Mouse (Mus musculus) lung, adult 2 months (tissue): Measurements from ENCODE around the gene Degs2.

Experiments used
- CTCF ChIP-seq: fragments of 200-500 bp; IDR thresholded peaks from 2 replicates; pipeline ENCODE4 v1.5.1; 2011; ENCODE audit warnings: mild to moderate bottlenecking, low read length, control low read depth; ENCODE audit not compliant: insufficient read depth
- POLR2A ChIP-seq: fragments of 200-500 bp; IDR thresholded peaks from 2 replicates; pipeline ENCODE4 v1.6.1; 2011; ENCODE audit warnings: low read depth, mild to moderate bottlenecking, control low read depth, low read length, borderline replicate concordance; ENCODE audit errors: extremely low read depth

DNA sequence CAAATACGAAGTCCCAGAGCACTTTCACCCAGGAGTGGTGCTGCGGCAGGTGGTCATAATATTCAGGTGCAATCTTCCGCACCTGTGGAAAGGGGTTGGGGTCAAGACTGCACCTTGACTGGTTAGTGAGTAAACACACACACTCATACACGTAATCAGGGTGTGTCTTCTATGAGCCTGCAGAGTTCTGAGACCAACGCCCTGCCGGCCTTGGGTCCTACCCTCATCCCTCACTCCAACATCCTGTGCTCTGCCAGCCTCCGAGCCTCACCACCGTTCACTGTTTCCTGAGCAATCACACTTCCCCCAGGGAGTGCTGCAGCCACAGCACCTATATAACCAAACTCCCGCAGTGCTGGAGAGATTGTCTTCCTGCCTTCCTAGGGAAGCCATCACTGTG lies 11.6 kb downstream of the Degs2 start:
- no peak for TF ChIP-seq CTCF
- no peak for TF ChIP-seq POLR2A
